Mouse (Mus musculus): Measurements from ENCODE around the gene Auts2. TPM values are rescaled to one million over a fixed set of nuclear protein-coding genes. Genes with fewer than 3 reads are reported as not detected.

The Auts2 gene
- total RNA-seq, 1 experiment, result 9.9 TPM

DNA sequence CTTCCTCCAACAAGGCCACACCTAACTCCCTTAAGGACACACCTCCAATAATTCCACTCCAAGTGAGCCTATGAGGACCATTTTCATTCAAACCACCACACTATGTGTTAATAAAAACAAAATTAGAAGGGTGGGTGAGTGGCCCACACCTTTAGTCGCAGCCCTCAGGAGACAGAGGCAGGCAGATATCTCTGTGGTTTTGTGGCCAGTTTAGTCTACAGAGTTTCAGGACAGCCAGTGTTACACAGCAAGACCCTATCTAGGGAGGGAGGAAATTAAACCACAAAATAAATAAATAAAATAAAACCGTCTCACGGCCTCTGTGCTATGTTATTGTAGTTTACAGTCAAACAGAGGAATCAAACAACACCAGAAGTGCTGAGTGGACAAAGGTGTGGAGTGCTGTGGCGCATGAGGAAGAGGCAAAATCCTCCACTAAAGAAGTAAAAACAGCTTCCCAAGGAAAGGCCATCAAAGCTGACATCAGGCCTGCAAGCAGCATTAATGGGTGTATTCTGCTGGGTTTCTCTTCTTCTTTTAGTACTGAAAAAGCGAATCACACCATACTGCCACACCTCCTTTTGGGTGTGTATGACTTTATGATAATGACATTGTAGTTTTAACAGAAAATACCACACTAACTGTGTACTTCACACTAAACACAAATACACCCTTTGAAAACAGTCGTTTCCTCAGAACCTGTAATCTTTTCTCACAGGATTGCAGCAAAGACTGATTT is 109.6 kb downstream of the Auts2 start:
- Histone ChIP-seq H3K9me3 (ENCODE audit: control insufficient read depth, insufficient read depth, low read depth, low read length) (no peaks in the 10 kb centered on the region), H3K4me1 (ENCODE audit: control insufficient read depth in 2 of 2, insufficient read depth in 2 of 2, low read length in 2 of 2, poor library complexity in 1 of 2) (no peaks in the 10 kb centered on the region), H3K4me3 (ENCODE audit: insufficient read depth in 1 of 2, low read depth in 1 of 2, low read length in 2 of 2, poor library complexity in 1 of 2, severe bottlenecking in 1 of 2) (no peak overlapping the region), H3K36me3 (ENCODE audit: control insufficient read depth, insufficient read depth, low read length, poor library complexity, severe bottlenecking) (no peaks in the 10 kb centered on the region), H3K27ac (ENCODE audit: insufficient read depth, low read depth, low read length, poor library complexity, severe bottlenecking) (no peak overlapping the region), H3K9ac (ENCODE audit: insufficient read depth, low read depth, low read length, poor library complexity, severe bottlenecking) (no peak overlapping the region)
- DNase-seq (ENCODE audit: low read depth, low spot score), result no peak
- TF ChIP-seq CHD2 (IDR thresholded peaks at IDR 0.05; ENCODE audit: low read depth, low read length) (no peak), MAFK (IDR thresholded peaks at IDR 0.05; ENCODE audit: insufficient read depth, low read depth, low read length) (no peak), ZC3H11A (IDR thresholded peaks at IDR 0.05; ENCODE audit: borderline replicate concordance, low read depth, low read length) (no peak), HCFC1 (IDR thresholded peaks at IDR 0.05; ENCODE audit: borderline replicate concordance, insufficient read depth, low read length) (no peak), ZNF384 (IDR thresholded peaks at IDR 0.05; ENCODE audit: low read depth, low read length) (no peak)
- in situ Hi-C loops (cut with MboI; ENCODE audit: low sequenced_read_pairs in 2 of 2, unreplicated experiment in 2 of 2), result no loop called here

DNA sequence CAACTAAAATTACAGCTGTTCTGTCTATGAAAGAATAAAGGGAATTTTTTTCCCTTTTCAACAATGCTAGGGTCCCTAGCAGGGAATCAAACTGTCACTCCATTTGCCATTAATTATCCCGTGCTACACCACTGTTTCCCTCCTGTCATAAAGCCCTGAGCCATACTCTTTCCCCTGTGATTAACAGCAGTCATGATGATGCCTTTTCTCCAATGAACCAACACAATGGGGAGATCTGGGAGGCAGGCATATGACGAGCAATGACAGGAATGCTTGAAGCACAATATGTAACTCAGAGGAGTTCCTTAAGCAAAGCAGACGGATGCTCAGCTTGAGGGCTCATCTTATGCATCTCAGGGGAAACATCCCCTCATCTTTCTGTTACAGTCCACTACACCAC is 113.8 kb downstream of the Auts2 start:
- Histone ChIP-seq H3K4me3 (ENCODE audit: insufficient read depth in 1 of 2, low read depth in 1 of 2, low read length in 2 of 2, poor library complexity in 1 of 2, severe bottlenecking in 1 of 2) (no peak overlapping the region), H3K4me1 (ENCODE audit: control insufficient read depth in 2 of 2, insufficient read depth in 2 of 2, low read length in 2 of 2, poor library complexity in 1 of 2) (no peaks in the 10 kb centered on the region), H3K9me3 (ENCODE audit: control insufficient read depth, insufficient read depth, low read depth, low read length) (no peaks in the 10 kb centered on the region), H3K36me3 (ENCODE audit: control insufficient read depth, insufficient read depth, low read length, poor library complexity, severe bottlenecking) (no peaks in the 10 kb centered on the region), H3K27ac (ENCODE audit: insufficient read depth, low read depth, low read length, poor library complexity, severe bottlenecking) (no peak overlapping the region), H3K9ac (ENCODE audit: insufficient read depth, low read depth, low read length, poor library complexity, severe bottlenecking) (no peak overlapping the region)
- DNase-seq (ENCODE audit: low read depth, low spot score), result no peak
- TF ChIP-seq HCFC1 (IDR thresholded peaks at IDR 0.05; ENCODE audit: borderline replicate concordance, insufficient read depth, low read length) (no peak), CHD2 (IDR thresholded peaks at IDR 0.05; ENCODE audit: low read depth, low read length) (no peak), ZC3H11A (IDR thresholded peaks at IDR 0.05; ENCODE audit: borderline replicate concordance, low read depth, low read length) (no peak), ZNF384 (IDR thresholded peaks at IDR 0.05; ENCODE audit: low read depth, low read length) (no peak), MAFK (IDR thresholded peaks at IDR 0.05; ENCODE audit: insufficient read depth, low read depth, low read length) (no peak)
- in situ Hi-C loops (cut with MboI; ENCODE audit: low sequenced_read_pairs in 2 of 2, unreplicated experiment in 2 of 2), result no loop called here

DNA sequence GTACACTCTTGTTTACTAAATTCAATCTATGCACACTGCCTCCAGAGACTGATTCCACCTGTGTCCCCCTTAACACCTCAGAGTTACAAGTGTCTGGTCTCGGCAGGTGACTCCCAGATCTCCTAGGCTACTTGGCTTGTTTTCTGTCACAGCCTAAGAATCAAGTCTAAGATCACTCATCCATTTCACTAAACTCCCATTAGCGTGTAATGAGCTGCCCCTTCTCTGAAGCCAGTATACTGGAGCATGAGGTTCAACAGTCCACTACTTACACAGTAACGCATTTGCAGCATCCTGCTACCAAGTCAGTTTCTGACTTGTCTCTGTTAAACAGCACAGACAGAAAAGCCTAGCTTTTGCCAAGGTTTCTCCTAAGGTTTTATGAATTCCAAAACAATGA is 116.8 kb downstream of the Auts2 start:
- in situ Hi-C loops (cut with MboI; ENCODE audit: low sequenced_read_pairs in 2 of 2, unreplicated experiment in 2 of 2), result no loop called here
- no peak for DNase-seq (ENCODE audit: low read depth, low spot score)
- no peaks in the 10 kb centered on the region for H3K36me3 ChIP-seq (ENCODE audit: control insufficient read depth, insufficient read depth, low read length, poor library complexity, severe bottlenecking)
- H3K4me3 ChIP-seq (ENCODE audit: insufficient read depth in 1 of 2, low read depth in 1 of 2, low read length in 2 of 2, poor library complexity in 1 of 2, severe bottlenecking in 1 of 2), result no peak overlapping the region
- no peak overlapping the region for H3K9ac ChIP-seq (ENCODE audit: insufficient read depth, low read depth, low read length, poor library complexity, severe bottlenecking)
- no peaks in the 10 kb centered on the region for H3K9me3 ChIP-seq (ENCODE audit: control insufficient read depth, insufficient read depth, low read depth, low read length)
- H3K4me1 ChIP-seq (ENCODE audit: control insufficient read depth in 2 of 2, insufficient read depth in 2 of 2, low read length in 2 of 2, poor library complexity in 1 of 2), result no peaks in the 10 kb centered on the region
- no peak overlapping the region for H3K27ac ChIP-seq (ENCODE audit: insufficient read depth, low read depth, low read length, poor library complexity, severe bottlenecking)
- TF ChIP-seq MAFK (IDR thresholded peaks at IDR 0.05; ENCODE audit: insufficient read depth, low read depth, low read length) (no peak), CHD2 (IDR thresholded peaks at IDR 0.05; ENCODE audit: low read depth, low read length) (no peak), ZC3H11A (IDR thresholded peaks at IDR 0.05; ENCODE audit: borderline replicate concordance, low read depth, low read length) (no peak), HCFC1 (IDR thresholded peaks at IDR 0.05; ENCODE audit: borderline replicate concordance, insufficient read depth, low read length) (no peak)

DNA sequence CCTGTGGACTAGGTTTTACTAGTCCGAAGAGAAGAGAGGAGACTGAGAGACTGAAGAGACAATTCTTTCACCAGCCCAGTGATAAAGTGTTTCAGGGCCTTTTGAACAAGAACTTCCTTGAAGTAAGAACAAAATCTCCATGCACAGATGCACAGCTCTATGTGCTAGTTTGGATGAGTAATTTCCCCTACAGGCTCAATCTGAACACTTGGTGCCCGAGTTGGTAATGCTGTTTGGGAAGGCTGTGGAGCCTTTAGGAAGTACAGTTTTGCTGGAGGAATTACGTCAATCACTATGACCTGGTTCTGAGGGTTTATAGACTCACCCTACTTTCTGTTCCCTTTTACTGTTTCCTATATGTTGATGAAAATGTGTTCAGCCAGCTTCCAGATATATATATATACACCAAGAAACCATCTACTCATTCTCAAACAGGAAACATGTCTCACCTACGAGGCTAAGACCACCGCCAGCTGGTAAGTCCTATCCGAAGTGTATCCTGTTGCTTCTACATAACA is 117.3 kb downstream of the Auts2 start:
- Histone ChIP-seq H3K36me3 (ENCODE audit: control insufficient read depth, insufficient read depth, low read length, poor library complexity, severe bottlenecking) (no peaks in the 10 kb centered on the region), H3K4me3 (ENCODE audit: insufficient read depth in 1 of 2, low read depth in 1 of 2, low read length in 2 of 2, poor library complexity in 1 of 2, severe bottlenecking in 1 of 2) (no peak overlapping the region), H3K27ac (ENCODE audit: insufficient read depth, low read depth, low read length, poor library complexity, severe bottlenecking) (no peak overlapping the region), H3K9me3 (ENCODE audit: control insufficient read depth, insufficient read depth, low read depth, low read length) (no peaks in the 10 kb centered on the region), H3K4me1 (ENCODE audit: control insufficient read depth in 2 of 2, insufficient read depth in 2 of 2, low read length in 2 of 2, poor library complexity in 1 of 2) (no peaks in the 10 kb centered on the region), H3K9ac (ENCODE audit: insufficient read depth, low read depth, low read length, poor library complexity, severe bottlenecking) (no peak overlapping the region)
- TF ChIP-seq CHD2 (IDR thresholded peaks at IDR 0.05; ENCODE audit: low read depth, low read length) (no peak), HCFC1 (IDR thresholded peaks at IDR 0.05; ENCODE audit: borderline replicate concordance, insufficient read depth, low read length) (no peak), ZNF384 (IDR thresholded peaks at IDR 0.05; ENCODE audit: low read depth, low read length) (no peak), ZC3H11A (IDR thresholded peaks at IDR 0.05; ENCODE audit: borderline replicate concordance, low read depth, low read length) (no peak), MAFK (IDR thresholded peaks at IDR 0.05; ENCODE audit: insufficient read depth, low read depth, low read length) (no peak)
- in situ Hi-C loops (cut with MboI; ENCODE audit: low sequenced_read_pairs in 2 of 2, unreplicated experiment in 2 of 2), result no loop called here
- no peak for DNase-seq (ENCODE audit: low read depth, low spot score)
